Mouse (Mus musculus) lung, postnatal 0 days (tissue): ENCODE results near the gene Slc35c1. TPM values are rescaled to one million over a fixed set of nuclear protein-coding genes. Genes with fewer than 3 reads are reported as not detected.
A peak's percentile ranks its signal among the peaks of the same experiment; 100 is the strongest.
"Not testable (repeated sequence)": the region's sequence is repeated elsewhere in the genome, so short reads cannot be mapped to it uniquely, and the experiment has no call there.

Source experiments
- ATAC-seq: fragments of 200-750 bp; cut with Nextera tagmentation; 2 replicates; pipeline ENCODE4 v1.8.0; 2017; ENCODE audit warnings: moderate library complexity
- DNase-seq: peaks from one replicate; pipeline ENCODE4 v3.0.0-alpha.2; 2016; ENCODE audit warnings: low spot score
- H3K27ac ChIP-seq: fragments of 300-500 bp; sonication (generic); 2 replicates; pipeline ENCODE4 v1.5.1; 2014; ENCODE audit warnings: antibody characterized with exemption, mild to moderate bottlenecking, low read length, mixed read lengths
- H3K27me3 ChIP-seq: fragments of 300-500 bp; sonication (generic); replicated peaks from 2 replicates; pipeline ENCODE4 v1.6.1; 2014; ENCODE audit warnings: low read length, mixed read lengths; ENCODE audit not compliant: insufficient read depth
- H3K36me3 ChIP-seq: fragments of 300-500 bp; sonication (generic); 2 replicates; pipeline ENCODE4 v1.6.1; 2014; ENCODE audit warnings: low read length, mixed read lengths; ENCODE audit not compliant: insufficient read depth
- H3K4me1 ChIP-seq: fragments of 300-500 bp; sonication (generic); 2 replicates; pipeline ENCODE4 v1.6.1; 2014; ENCODE audit warnings: antibody characterized with exemption, low read depth, low read length, mixed read lengths; ENCODE audit not compliant: insufficient read depth
- H3K4me2 ChIP-seq: fragments of 300-500 bp; sonication (generic); replicated peaks from 2 replicates; pipeline ENCODE4 v1.6.1; 2014; ENCODE audit warnings: low read depth, mild to moderate bottlenecking, low read length, moderate library complexity, mixed read lengths
- H3K4me3 ChIP-seq: fragments of 300-500 bp; sonication (generic); 2 replicates; pipeline ENCODE4 v1.5.1; 2014; ENCODE audit warnings: low read depth, low read length
- H3K9ac ChIP-seq: fragments of 300-500 bp; sonication (generic); replicated peaks from 2 replicates; pipeline ENCODE4 v1.6.1; 2014; ENCODE audit warnings: low read depth, mild to moderate bottlenecking
- H3K9me3 ChIP-seq: fragments of 300-500 bp; sonication (generic); 2 replicates; pipeline ENCODE4 v1.6.1; 2016; ENCODE audit warnings: low read length, mixed read lengths
- CTCF ChIP-seq: IDR thresholded peaks from 2 replicates; pipeline ENCODE4 v1.5.1; 2016; ENCODE audit warnings: antibody characterized with exemption, mild to moderate bottlenecking
- EP300 ChIP-seq: IDR thresholded peaks from 2 replicates; pipeline ENCODE4 v1.6.1; 2016; ENCODE audit warnings: antibody characterized with exemption, mild to moderate bottlenecking, control low read depth
- WGBS: fragments of 180-500 bp; shearing (Covaris S2); extraction: QIAGEN DNeasy Blood & Tissue Kit; methylation state at CpG from one replicate; pipeline ENCODE4 v1.1.7; 2014; 5-methylcytosine and 5-hydroxymethylcytosine counted together
- polyA plus RNA-seq: library from polyadenylated mRNA; unstranded; fragments of >200 nt; fragmentation: Nextera tagmentation; extraction: Ambion mirVana; gene quantifications from 2 replicates; pipeline ENCODE4 v1.2.1, GENCODE M21; 2015

Slc35c1 gene
- polyA plus RNA-seq, 1 experiment from 2014 or later = 12.9 TPM

DNA sequence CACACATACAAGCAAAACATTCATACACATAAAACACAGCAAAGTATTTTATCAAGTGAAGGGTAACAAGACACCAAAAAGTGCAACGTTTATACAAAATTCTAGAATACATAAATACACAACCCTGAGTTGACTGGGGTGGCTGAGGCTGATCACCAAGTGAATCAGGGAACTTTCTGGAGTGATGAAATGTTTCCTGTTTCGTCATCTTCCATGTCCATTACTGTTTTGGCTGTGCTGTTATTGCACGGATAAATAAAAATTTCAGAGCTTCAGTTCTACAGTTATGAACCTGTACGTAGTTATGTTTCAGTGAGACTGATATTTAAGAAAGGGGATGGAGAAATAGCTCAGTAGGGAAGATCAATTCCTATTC, 18.0 kb upstream of the Slc35c1 start:
- Histone ChIP-seq H3K9ac (no peak overlapping the region), H3K4me1 (no peaks in the 10 kb centered on the region), H3K27me3 (no peaks in the 10 kb centered on the region), H3K36me3 (no peaks in the 10 kb centered on the region), H3K9me3 (no peaks in the 10 kb centered on the region), H3K4me2 (no peak overlapping the region), H3K27ac (no peak overlapping the region; the same call in 1 of the 2 replicates), H3K4me3 (no peak overlapping the region)
- DNase-seq = peak; percentile 59
- TF ChIP-seq CTCF = no peak
- TF ChIP-seq EP300 = no peak
- peak; percentile 53 for ATAC-seq
- WGBS = 50% methylated on average over 4 of the region's 4 CpGs

GRCm38 (mm10) chr2:92477672-92478312, 17.5 kb upstream of the Slc35c1 start:
- H3K9ac ChIP-seq = no peak overlapping the region
- no peaks in the 10 kb centered on the region for H3K4me1 ChIP-seq
- no peaks in the 10 kb centered on the region for H3K36me3 ChIP-seq
- WGBS = 53% methylated on average over 12 of the region's 12 CpGs
- DNase-seq (peak; percentile 46), ATAC-seq (peak; percentile 81)
- TF ChIP-seq EP300 = no peak
- no peak for TF ChIP-seq CTCF
- H3K4me2 ChIP-seq = no peak overlapping the region
- H3K4me3 ChIP-seq = no peak overlapping the region
- H3K27me3 ChIP-seq = no peaks in the 10 kb centered on the region
- peak overlapping the region; percentile 62 for H3K27ac ChIP-seq
- no peaks in the 10 kb centered on the region for H3K9me3 ChIP-seq

DNA sequence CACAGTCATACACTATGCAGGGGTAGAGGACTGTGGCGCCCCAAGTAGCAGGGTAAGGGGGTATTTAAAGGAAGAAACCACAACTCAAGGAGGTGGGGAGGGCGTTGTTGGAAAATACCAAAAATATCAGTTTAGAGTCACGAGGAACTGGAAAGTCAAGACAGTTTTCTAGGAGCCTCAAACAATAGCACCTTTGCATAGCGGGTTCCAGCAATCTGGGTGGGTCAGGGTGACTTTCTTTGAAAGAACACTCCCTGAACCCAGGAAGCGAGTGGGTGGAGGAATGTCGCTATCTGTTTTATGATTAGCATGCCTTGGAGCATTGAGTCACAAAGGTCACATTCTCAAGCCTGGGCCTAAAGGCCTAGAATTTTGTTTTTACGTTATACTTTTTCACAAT, 16.2 kb upstream of the Slc35c1 start:
- not testable (repeated sequence) for ATAC-seq, H3K4me2 ChIP-seq, H3K4me1 ChIP-seq, H3K4me3 ChIP-seq, H3K9ac ChIP-seq, H3K9me3 ChIP-seq, H3K36me3 ChIP-seq, H3K27me3 ChIP-seq, H3K27ac ChIP-seq, DNase-seq
- 85% methylated on average over 7 of the region's 7 CpGs for WGBS

- H3K36me3 ChIP-seq = no peaks in the 10 kb centered on the region
- WGBS = 75% methylated on average over 2 of the region's 2 CpGs
- H3K4me3 ChIP-seq = no peak overlapping the region
- no peak overlapping the region for H3K4me2 ChIP-seq
- no peaks in the 10 kb centered on the region for H3K27me3 ChIP-seq
- H3K9ac ChIP-seq = no peak overlapping the region
- ATAC-seq = no peak
- H3K27ac ChIP-seq = no peak overlapping the region
- H3K4me1 ChIP-seq = no peaks in the 10 kb centered on the region
- no peaks in the 10 kb centered on the region for H3K9me3 ChIP-seq
- no peak for DNase-seq
- no peak for TF ChIP-seq CTCF
Measured at GRCm38 (mm10) chr2:92475711-92476110, 15.4 kb upstream of the Slc35c1 start.

GRCm38 (mm10) chr2:92474920-92475319, 14.6 kb upstream of the Slc35c1 start:
- 70% methylated on average over 3 of the region's 3 CpGs for WGBS
- no peak for ATAC-seq

GRCm38 (mm10) chr2:92471886-92472670, 11.7 kb upstream of the Slc35c1 start:
- 79% methylated on average over 12 of the region's 12 CpGs for WGBS
- no peak overlapping the region for H3K27ac ChIP-seq
- H3K27me3 ChIP-seq = no peaks in the 10 kb centered on the region
- DNase-seq (no peak), ATAC-seq (no peak)
- TF ChIP-seq EP300 (no peak), CTCF (no peak)
- H3K9ac ChIP-seq = no peak overlapping the region
- H3K36me3 ChIP-seq = no peaks in the 10 kb centered on the region
- H3K4me1 ChIP-seq = no peaks in the 10 kb centered on the region
- H3K4me3 ChIP-seq = no peak overlapping the region
- H3K9me3 ChIP-seq = no peaks in the 10 kb centered on the region
- no peak overlapping the region for H3K4me2 ChIP-seq

More at GRCm38 (mm10) chr2:92474920-92475319, 14.6 kb upstream of the Slc35c1 start:
- H3K4me2 ChIP-seq = no peak overlapping the region
- DNase-seq = no peak
- no peaks in the 10 kb centered on the region for H3K4me1 ChIP-seq
- no peak overlapping the region for H3K4me3 ChIP-seq
- no peaks in the 10 kb centered on the region for H3K27me3 ChIP-seq
- no peak overlapping the region for H3K9ac ChIP-seq
- TF ChIP-seq EP300 (no peak), CTCF (no peak)
- no peak overlapping the region for H3K27ac ChIP-seq
- no peaks in the 10 kb centered on the region for H3K9me3 ChIP-seq
- H3K36me3 ChIP-seq = no peaks in the 10 kb centered on the region
